Mouse (Mus musculus) heart, postnatal 4 days (tissue): ENCODE measurements around the gene Glmp. TPM values are rescaled to one million over a fixed set of nuclear protein-coding genes. Genes with fewer than 3 reads are reported as not detected.
"Not testable (repeated sequence)": the region's sequence is repeated elsewhere in the genome, so short reads cannot be mapped to it uniquely, and the experiment has no call there.

Experiments used
- DNase-seq: peaks from one replicate; pipeline ENCODE4 v3.0.0; 2021
- total RNA-seq, 2 experiments: library from RNA; stranded (reverse); gene quantifications; 2 replicates each; pipeline ENCODE4 v1.2.3; 2021

The Glmp gene
- 10 to 100 TPM; 74.8 to 84.6 TPM for total RNA-seq

GRCm38 (mm10) chr3:88324951-88325405 is at the start of gene Glmp:
Glmp (plus strand) TSS chr3:88325023.
- DNase-seq, result peak; percentile 61

GRCm38 (mm10) chr3:88276121-88276520 is 48.7 kb upstream of the Glmp start:
- DNase-seq, result no peak

- peak; percentile 22 for DNase-seq
Measured at GRCm38 (mm10) chr3:88276529-88277143, 48.2 kb upstream of the Glmp start.

GRCm38 (mm10) chr3:88280035-88280434 is 44.8 kb upstream of the Glmp start:
- DNase-seq, result no peak

- not testable (repeated sequence) for DNase-seq
Measured at GRCm38 (mm10) chr3:88281141-88281916, 43.5 kb upstream of the Glmp start.

- not testable (repeated sequence) for DNase-seq
Measured at GRCm38 (mm10) chr3:88284815-88285564, 39.8 kb upstream of the Glmp start.

- DNase-seq, result not testable (repeated sequence)
Measured at GRCm38 (mm10) chr3:88285565-88285895, 39.3 kb upstream of the Glmp start.

DNA sequence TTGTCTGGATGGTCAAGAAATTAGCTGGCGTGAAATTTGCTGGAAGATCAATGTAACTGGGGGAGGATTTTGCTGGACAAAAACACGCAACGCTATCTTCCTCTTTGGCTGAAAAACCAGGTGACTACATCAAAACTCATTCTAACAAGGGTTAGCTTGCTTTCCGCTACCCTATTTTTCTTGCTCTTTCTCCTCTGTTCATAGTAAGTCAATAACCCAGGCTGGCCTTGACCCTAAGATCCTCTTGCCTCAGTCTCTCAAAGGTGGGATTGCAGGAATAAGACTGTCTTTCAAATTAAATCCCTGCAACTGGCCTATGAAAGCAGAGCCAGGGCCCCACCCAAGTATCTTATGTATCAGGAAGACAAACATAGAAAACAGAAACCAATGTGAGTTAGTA is 37.7 kb upstream of the Glmp start, which contains the start of gene Gm38392:
Gm38392 (minus strand) TSS at position 101 of the 400 bp plus-strand sequence.
- no peak for DNase-seq

- not testable (repeated sequence) for DNase-seq
Measured at GRCm38 (mm10) chr3:88288133-88288713, 36.6 kb upstream of the Glmp start.

DNA sequence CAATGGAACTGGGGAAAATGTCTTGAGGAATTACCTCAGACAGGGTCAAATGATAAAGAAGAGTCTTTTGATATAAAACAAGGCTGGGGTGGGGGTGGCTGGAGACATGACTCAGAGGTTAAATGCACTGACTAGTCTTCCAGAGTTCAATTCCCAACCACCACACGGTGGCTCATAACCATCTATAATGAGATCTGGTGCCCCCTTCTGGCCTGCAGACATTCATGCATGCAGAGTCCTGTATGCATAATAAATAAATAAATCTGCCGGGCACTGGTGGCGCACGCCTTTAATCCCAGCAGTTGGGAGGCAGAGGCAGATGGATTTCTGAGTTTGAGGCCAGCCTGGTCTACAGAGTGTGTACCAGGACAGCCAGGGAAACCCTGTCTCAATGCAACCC is 32.9 kb upstream of the Glmp start:
- peak; percentile 14 for DNase-seq

- DNase-seq, result not testable (repeated sequence)
Measured at GRCm38 (mm10) chr3:88295272-88295671, 29.6 kb upstream of the Glmp start.

DNA sequence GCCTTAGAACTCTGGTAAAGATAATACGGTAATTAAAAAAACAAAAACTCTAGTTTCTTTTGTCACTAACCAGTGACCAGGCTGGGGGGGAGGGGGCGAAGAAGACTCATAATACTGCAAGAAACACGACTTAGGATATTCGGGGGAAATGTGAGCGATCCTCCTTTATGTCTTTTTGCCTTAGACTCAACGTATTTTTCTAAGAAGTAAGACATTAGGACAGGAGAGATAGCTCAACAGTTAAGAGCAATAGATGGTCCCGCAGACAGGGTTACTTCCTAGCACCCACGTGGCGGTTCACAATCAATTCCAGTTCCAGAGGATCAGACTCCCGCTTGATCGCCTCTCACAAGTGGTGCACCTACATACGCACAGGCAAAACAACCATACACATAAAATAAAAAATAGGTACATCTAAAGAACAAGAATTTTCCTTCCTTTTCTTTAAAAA is 28.7 kb upstream of the Glmp start:
- DNase-seq, result no peak

DNA sequence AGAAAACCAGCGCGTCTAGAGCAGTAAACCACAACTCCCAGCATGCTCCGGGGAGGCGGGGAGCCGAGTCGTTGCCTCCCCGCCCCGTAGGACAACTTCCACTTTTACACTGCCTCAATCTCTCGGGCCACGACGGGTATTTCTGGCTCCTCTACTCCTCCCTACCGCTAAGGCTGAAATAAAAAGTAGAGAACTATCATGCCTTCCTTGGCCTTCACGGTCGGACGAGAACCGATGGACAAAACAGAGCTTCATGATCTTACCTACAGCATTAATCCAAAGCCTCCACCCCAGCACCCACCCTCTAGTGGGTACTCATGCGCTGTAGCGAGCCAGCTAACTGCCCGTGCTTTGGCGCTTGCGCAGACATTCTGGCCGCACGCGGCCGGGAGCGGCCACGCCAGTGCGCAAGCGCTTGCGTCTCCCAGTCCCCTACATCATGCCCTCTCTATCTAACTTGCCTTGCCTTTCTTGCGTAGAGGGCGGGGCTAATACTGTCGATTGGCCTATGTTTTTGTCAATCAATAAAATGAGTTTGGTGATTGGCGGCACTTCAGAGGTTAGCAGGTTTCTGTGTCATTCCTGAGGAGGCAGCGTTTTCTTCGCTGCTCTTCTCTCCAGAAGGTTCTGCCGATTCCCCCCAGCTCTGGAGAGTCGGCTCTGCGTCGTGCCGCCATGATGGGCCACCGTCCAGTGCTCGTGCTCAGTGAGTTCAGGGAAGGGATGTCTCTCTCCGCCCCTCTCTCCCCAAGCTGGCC is 28.1 kb upstream of the Glmp start, which contains the start of the genes Tsacc and Cct3:
Tsacc (minus strand) TSS at position 439 of the 758 bp plus-strand sequence.
Cct3 (plus strand) TSS at position 556 of the 758 bp plus-strand sequence.
- DNase-seq, result peak; percentile 96

GRCm38 (mm10) chr3:88297321-88297851 is 27.4 kb upstream of the Glmp start:
- no peak for DNase-seq

DNA sequence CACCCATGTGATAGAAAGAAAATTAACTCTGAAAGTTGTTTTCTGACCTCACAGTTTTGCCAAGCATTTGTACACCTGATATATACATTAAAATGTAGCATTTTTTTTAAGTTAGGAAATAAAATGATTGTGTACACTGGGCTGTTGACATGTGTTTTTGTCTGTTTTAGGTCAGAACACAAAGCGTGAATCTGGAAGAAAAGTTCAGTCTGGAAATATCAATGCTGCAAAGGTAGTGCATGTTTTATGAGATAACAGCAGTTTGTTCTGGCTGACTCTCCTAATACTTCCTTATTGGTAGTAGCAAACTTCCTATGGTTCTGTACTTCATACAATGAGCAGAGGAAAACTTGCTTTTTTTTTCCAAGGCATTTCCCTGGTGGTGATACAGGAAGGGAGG is 25.7 kb upstream of the Glmp start:
- no peak for DNase-seq

GRCm38 (mm10) chr3:88328956-88329355 is 4.1 kb downstream of the Glmp start:
- no peak for DNase-seq

DNA sequence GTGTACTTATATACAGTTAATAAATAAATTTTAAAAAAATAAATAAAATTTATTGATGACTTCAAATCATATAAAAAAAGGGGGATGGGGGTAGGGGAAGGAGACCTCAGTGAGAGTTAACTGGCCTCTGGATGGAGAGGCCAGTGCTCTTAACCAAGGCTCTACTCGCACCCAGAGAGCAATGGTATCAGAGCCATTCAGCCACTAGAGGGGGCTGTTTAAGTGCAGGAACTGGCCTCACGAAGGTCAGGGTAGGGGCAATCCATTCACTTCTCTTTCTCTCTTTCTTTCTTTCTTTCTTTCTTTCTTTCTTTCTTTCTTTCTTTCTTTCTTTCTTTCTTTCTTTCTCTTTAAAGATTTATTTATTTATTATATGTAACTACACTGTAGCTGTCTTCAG is 6.5 kb downstream of the Glmp start:
- DNase-seq, result peak; percentile 58

GRCm38 (mm10) chr3:88334029-88334658 is 9.3 kb downstream of the Glmp start:
- DNase-seq, result no peak

DNA sequence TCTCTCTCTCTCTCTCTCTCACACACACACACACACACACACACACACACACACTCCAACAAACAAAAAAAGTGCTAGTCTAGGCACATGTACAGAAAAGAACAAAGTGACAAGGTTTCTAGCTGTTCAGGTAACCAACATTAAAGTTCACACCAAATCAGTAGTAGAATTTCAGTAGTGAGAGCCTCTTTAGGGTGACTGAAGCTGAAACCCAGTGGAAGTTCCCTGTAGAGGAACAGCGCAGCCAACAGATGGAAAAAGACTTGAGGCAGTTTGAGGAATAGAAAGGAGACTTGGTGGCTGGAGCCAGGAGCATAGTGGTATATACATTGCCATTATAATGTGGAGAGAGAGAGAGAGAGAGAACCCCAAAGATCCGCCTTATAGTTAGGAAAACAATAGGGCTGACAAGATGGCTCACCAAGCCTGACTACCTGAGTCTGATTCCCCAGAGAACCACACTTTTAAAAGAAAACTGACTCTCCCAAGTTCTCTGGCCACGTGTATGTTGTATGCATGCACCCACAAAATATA is 10.1 kb downstream of the Glmp start:
- no peak for DNase-seq

- DNase-seq, result no peak
Measured at GRCm38 (mm10) chr3:88335436-88336053, 10.7 kb downstream of the Glmp start.
